Mouse (Mus musculus): ENCODE measurements at regions not wholly inside any gene's neighbourhood (a gene's known extent, or its start where the extent isn't known, plus 50 kb on each side); places are given as distances from the start of the nearest gene placed in this dataset.

DNA sequence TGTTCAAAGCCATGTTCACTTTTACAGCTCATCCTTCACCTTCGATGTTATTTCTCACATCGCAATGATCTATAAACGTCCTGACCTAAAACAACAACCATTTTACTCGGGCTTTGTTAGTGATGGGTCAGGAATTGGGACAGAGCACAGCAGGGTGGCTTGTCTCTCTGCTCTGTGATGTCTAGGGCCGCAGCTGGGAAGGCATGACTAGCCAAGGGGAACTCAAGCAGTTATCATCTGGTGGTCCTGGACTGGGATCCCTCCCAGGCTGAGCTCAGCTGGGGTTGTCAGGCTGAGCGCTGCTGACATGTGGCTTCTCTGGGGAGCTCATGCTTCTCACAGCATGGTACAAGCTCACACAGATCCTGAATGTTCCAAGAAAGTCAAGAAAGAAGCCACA is 372.8 kb upstream of the Nrp1 start:
- no peaks in the 10 kb centered on the region for H3K4me1 ChIP-seq (ENCODE audit: control insufficient read depth, insufficient read depth, low read length)
- no peak overlapping the region for H3K4me3 ChIP-seq (ENCODE audit: insufficient read depth, low read length)
- TF ChIP-seq POLR2A (IDR thresholded peaks at IDR 0.05; ENCODE audit: low read depth, low read length) (no peak), CTCF (IDR thresholded peaks at IDR 0.05; ENCODE audit: borderline replicate concordance, insufficient read depth, low read length) (no peak)
- H3K27ac ChIP-seq (ENCODE audit: insufficient read depth, low read length), result no peak overlapping the region

DNA sequence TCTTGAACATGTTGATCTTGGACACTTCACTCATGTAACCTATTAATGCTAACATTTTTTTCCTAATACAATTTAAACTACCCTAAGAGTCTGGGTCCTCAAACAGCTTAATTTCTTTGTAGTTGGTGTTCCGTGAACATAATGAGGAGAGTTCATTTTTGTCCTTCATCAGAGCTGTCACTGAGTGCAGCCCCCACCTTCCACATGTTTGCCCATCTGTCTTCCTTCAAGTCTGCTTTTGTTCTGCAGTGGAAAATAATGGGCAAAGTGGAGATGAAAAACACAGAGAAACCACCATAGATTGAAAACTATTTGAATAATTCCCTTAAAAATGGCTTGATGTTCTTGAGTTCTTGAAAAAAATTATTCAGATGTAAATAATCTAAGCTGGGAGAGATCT is 369.5 kb upstream of the Nrp1 start:
- Histone ChIP-seq H3K27ac (ENCODE audit: insufficient read depth, low read length) (no peak overlapping the region), H3K4me3 (ENCODE audit: insufficient read depth, low read length) (no peak overlapping the region), H3K4me1 (ENCODE audit: control insufficient read depth, insufficient read depth, low read length) (no peaks in the 10 kb centered on the region)
- TF ChIP-seq CTCF (IDR thresholded peaks at IDR 0.05; ENCODE audit: borderline replicate concordance, insufficient read depth, low read length) (no peak), POLR2A (IDR thresholded peaks at IDR 0.05; ENCODE audit: low read depth, low read length) (no peak)

GRCm38 (mm10) chr8:127994898-127995297 is 363.5 kb upstream of the Nrp1 start:
- no peaks in the 10 kb centered on the region for H3K4me1 ChIP-seq (ENCODE audit: control insufficient read depth, insufficient read depth, low read length)
- TF ChIP-seq POLR2A (IDR thresholded peaks at IDR 0.05; ENCODE audit: low read depth, low read length), result no peak
- no peak for TF ChIP-seq CTCF (IDR thresholded peaks at IDR 0.05; ENCODE audit: borderline replicate concordance, insufficient read depth, low read length)
- H3K4me3 ChIP-seq (ENCODE audit: insufficient read depth, low read length), result no peak overlapping the region
- no peak overlapping the region for H3K27ac ChIP-seq (ENCODE audit: insufficient read depth, low read length)

GRCm38 (mm10) chr8:127995490-127995889 is 362.9 kb upstream of the Nrp1 start:
- Histone ChIP-seq H3K4me1 (ENCODE audit: control insufficient read depth, insufficient read depth, low read length) (no peaks in the 10 kb centered on the region), H3K4me3 (ENCODE audit: insufficient read depth, low read length) (no peak overlapping the region), H3K27ac (ENCODE audit: insufficient read depth, low read length) (no peak overlapping the region)
- TF ChIP-seq POLR2A (IDR thresholded peaks at IDR 0.05; ENCODE audit: low read depth, low read length) (no peak), CTCF (IDR thresholded peaks at IDR 0.05; ENCODE audit: borderline replicate concordance, insufficient read depth, low read length) (no peak)

GRCm38 (mm10) chr8:128002386-128002785 is 356.0 kb upstream of the Nrp1 start:
- TF ChIP-seq POLR2A (IDR thresholded peaks at IDR 0.05; ENCODE audit: low read depth, low read length) (no peak), CTCF (IDR thresholded peaks at IDR 0.05; ENCODE audit: borderline replicate concordance, insufficient read depth, low read length) (no peak)
- H3K4me1 ChIP-seq (ENCODE audit: control insufficient read depth, insufficient read depth, low read length), result peaks cover 8% of the 10 kb centered on the region; the same call in 1 of the 2 replicates
- no peak overlapping the region for H3K4me3 ChIP-seq (ENCODE audit: insufficient read depth, low read length)
- no peak overlapping the region for H3K27ac ChIP-seq (ENCODE audit: insufficient read depth, low read length)

DNA sequence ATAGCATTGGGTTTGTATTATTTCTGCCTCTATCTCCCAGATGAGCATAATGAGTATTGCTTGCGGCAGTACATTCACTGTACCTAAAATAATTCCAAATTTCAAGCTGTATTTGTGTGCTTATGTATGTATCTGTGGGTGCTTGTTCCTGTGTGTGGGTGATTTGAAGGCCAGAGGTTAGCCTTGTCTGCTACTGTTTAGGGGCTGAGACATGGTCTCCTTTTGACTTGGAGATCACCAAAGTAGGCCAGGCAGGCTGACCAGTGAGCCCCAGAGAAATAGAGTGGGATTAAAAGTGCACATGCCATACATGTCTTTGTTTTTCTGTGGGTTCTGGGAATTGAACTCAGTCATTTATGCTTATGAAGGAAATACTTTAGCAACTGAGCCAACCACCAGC is 355.6 kb upstream of the Nrp1 start:
- TF ChIP-seq CTCF (IDR thresholded peaks at IDR 0.05; ENCODE audit: borderline replicate concordance, insufficient read depth, low read length) (no peak), POLR2A (IDR thresholded peaks at IDR 0.05; ENCODE audit: low read depth, low read length) (no peak)
- H3K4me1 ChIP-seq (ENCODE audit: control insufficient read depth, insufficient read depth, low read length), result peaks cover 8% of the 10 kb centered on the region; the same call in 1 of the 2 replicates
- H3K4me3 ChIP-seq (ENCODE audit: insufficient read depth, low read length), result no peak overlapping the region
- peak overlapping the region; percentile 51; the same call in 1 of the 2 replicates for H3K27ac ChIP-seq (ENCODE audit: insufficient read depth, low read length)

DNA sequence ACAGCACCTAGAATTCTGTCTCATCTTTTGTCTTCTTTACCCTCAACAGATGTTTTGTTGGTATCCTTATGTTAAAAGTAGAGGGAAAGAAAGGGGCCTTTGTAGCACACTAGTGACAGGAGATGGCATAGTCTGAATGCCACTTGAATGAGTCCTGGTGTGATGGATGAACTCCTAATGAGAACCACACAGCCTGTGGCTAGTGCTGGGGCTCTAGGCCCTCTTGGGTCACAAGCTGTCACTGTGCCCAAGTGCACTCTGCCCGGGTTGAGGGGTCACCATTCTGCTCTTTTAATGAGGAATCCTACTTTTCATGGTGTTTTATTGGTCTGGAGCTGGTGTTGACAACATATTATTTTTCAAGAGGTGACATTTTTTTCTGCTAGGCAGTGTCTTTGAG is 355.0 kb upstream of the Nrp1 start:
- no peak for TF ChIP-seq POLR2A (IDR thresholded peaks at IDR 0.05; ENCODE audit: low read depth, low read length)
- TF ChIP-seq CTCF (IDR thresholded peaks at IDR 0.05; ENCODE audit: borderline replicate concordance, insufficient read depth, low read length), result no peak
- Histone ChIP-seq H3K4me1 (ENCODE audit: control insufficient read depth, insufficient read depth, low read length) (peaks cover 8% of the 10 kb centered on the region; the same call in 1 of the 2 replicates), H3K4me3 (ENCODE audit: insufficient read depth, low read length) (no peak overlapping the region), H3K27ac (ENCODE audit: insufficient read depth, low read length) (peak overlapping the region; percentile 51)

GRCm38 (mm10) chr8:128003881-128004286 is 354.5 kb upstream of the Nrp1 start:
- TF ChIP-seq POLR2A (IDR thresholded peaks at IDR 0.05; ENCODE audit: low read depth, low read length) (no peak), CTCF (IDR thresholded peaks at IDR 0.05; ENCODE audit: borderline replicate concordance, insufficient read depth, low read length) (no peak)
- peaks cover 9% of the 10 kb centered on the region; the same call in 1 of the 2 replicates for H3K4me1 ChIP-seq (ENCODE audit: control insufficient read depth, insufficient read depth, low read length)
- no peak overlapping the region for H3K4me3 ChIP-seq (ENCODE audit: insufficient read depth, low read length)
- peak overlapping the region; percentile 51 for H3K27ac ChIP-seq (ENCODE audit: insufficient read depth, low read length)

DNA sequence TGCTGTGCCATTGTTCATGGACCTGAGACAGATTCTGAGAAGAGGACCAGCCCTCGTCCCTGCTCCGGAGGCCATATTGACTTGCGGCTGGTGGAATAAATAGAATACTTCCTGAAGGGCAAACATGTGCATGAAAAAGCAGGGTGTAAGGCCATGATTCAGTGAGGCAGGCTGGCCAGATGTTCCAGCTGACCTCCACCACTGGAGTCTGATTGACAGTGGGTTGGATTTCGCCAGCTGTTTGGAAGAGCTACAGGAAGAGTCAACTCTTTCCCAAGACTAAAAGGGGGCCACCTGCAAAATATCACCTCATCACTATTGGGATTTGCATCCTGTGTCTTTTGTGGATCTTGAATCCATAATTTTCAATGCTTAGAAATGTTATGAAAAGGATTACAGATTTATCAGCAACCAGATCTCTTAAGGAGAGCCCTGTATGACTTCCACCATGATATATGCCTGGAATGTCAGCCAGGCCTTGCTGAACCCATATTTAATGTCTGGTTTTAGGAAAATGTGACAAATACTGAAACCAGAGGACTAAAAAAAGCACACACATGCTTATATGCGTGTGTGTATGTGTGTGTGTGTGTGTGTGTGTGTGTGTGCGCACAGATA is 348.9 kb upstream of the Nrp1 start:
- H3K4me1 ChIP-seq (ENCODE audit: control insufficient read depth, insufficient read depth, low read length), result peaks cover 6% of the 10 kb centered on the region; the same call in 1 of the 2 replicates
- peak overlapping the region; percentile 37 for H3K27ac ChIP-seq (ENCODE audit: insufficient read depth, low read length)
- H3K4me3 ChIP-seq (ENCODE audit: insufficient read depth, low read length), result no peak overlapping the region
- no peak for TF ChIP-seq POLR2A (IDR thresholded peaks at IDR 0.05; ENCODE audit: low read depth, low read length)
- TF ChIP-seq CTCF (IDR thresholded peaks at IDR 0.05; ENCODE audit: borderline replicate concordance, insufficient read depth, low read length), result no peak

- H3K4me3 ChIP-seq (ENCODE audit: insufficient read depth, low read length), result no peak overlapping the region
Observed at GRCm38 (mm10) chr8:128017171-128017570, 341.2 kb upstream of the Nrp1 start.

More at GRCm38 (mm10) chr8:128017171-128017570, 341.2 kb upstream of the Nrp1 start:
- Histone ChIP-seq H3K4me1 (ENCODE audit: control insufficient read depth, insufficient read depth, low read length) (peaks cover 6% of the 10 kb centered on the region), H3K27ac (ENCODE audit: insufficient read depth, low read length) (peak overlapping the region; percentile 27; the same call in 1 of the 2 replicates)
- TF ChIP-seq CTCF (IDR thresholded peaks at IDR 0.05; ENCODE audit: borderline replicate concordance, insufficient read depth, low read length) (no peak), POLR2A (IDR thresholded peaks at IDR 0.05; ENCODE audit: low read depth, low read length) (no peak)
